Comparison of ENCODE assay signal across 8 mouse cellular contexts in the genomic region with DNA sequence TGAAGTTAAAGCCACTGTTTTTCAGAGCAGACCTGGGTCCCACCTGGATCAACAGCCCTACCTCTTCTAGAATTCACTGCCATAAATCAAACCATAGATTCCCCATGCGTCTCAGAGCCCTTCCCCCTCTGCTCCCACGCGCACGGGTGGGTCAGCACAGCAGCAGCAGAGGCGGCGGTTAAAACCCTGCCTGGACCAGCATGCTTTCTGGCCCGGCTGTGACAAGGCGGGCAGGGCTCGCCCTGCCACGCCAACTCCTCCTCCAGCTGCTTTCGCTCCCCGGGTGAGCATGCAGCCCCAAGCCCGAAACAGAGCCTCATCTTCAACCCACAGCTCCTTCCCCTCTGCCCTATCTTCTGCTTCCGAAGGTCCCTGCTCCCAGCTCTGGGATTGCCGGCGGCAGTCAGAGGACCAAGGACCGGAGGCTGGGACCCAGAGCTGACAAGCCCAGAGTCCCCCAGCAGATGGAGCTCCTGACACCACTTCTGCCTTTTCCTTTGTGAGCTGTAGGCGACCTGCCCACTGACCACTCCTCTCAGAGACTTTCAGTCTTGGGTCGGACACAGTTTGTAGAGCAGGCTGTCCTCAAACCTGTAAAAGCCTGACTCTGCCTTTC. TPM values are rescaled to one million over a fixed set of nuclear protein-coding genes. Genes with fewer than 3 reads are reported as not detected.
DNase-seq lines count a peak whose midpoint lies in the region; ATAC-seq and TF ChIP-seq lines count a peak whose summit lies in the region.

No protein-coding gene starts in this region.

- H3K27ac ChIP-seq in brown adipose tissue, adult 24 weeks (replicated peaks; ENCODE audit: low read depth, low read length), result no peak overlapping the region
- H3K27ac ChIP-seq in forebrain, embryonic 14.5 days (ENCODE audit: low read depth, low read length), result no peak overlapping the region
- H3K27ac ChIP-seq in layer of hippocampus, adult 2 months, result no peak overlapping the region
- H3K27ac ChIP-seq in lung, embryonic 15.5 days, result no peak overlapping the region

- H3K4me1 ChIP-seq in brown adipose tissue, adult 24 weeks (ENCODE audit: control insufficient read depth, insufficient read depth, insufficient read length, low read length), result no peaks in the 10 kb centered on the region
- no peaks in the 10 kb centered on the region for H3K4me1 ChIP-seq in forebrain, embryonic 14.5 days (ENCODE audit: control insufficient read depth, insufficient read depth, low read length)
- no peaks in the 10 kb centered on the region for H3K4me1 ChIP-seq in lung, embryonic 15.5 days

- no peaks in the 10 kb centered on the region for H3K27me3 ChIP-seq in forebrain, embryonic 14.5 days (replicated peaks; ENCODE audit: control insufficient read depth, insufficient read depth, low read length)
- H3K27me3 ChIP-seq in lung, embryonic 15.5 days, result no peaks in the 10 kb centered on the region

- H3K9me3 ChIP-seq in forebrain, embryonic 14.5 days (replicated peaks; ENCODE audit: control insufficient read depth, low read length), result no peaks in the 10 kb centered on the region
- no peaks in the 10 kb centered on the region for H3K9me3 ChIP-seq in lung, embryonic 15.5 days

- ATAC-seq in CD4-positive, CD25-positive, alpha-beta regulatory T cell, adult 4 months, result peak; percentile 28
- ATAC-seq in forebrain, embryonic 14.5 days, result peak; percentile 75
- ATAC-seq in lung, embryonic 15.5 days (ENCODE audit: borderline replicate concordance, extremely low read depth, low FRiP score, low TSS enrichment), result peak; percentile 9; the same call in 1 of the 2 replicates

- DNase-seq in forebrain, embryonic 14.5 days (ENCODE audit: low spot score), result peak; percentile 79
- peak; percentile 80 to 84 for DNase-seq in heart, postnatal 14 days
- DNase-seq in layer of hippocampus, adult 2 months (ENCODE audit: low spot score in 2 of 2), result peak; percentile 62 to 67
- peak; percentile 52 for DNase-seq in ovary, postnatal 10 days (ENCODE audit: low spot score)
- DNase-seq in urinary bladder, postnatal 25 days (ENCODE audit: low spot score), result peak; percentile 61

- H3K4me3 ChIP-seq in brown adipose tissue, adult 24 weeks (ENCODE audit: insufficient read depth, low read depth, low read length), result peak overlapping the region; percentile 38
- H3K4me3 ChIP-seq in forebrain, embryonic 14.5 days (ENCODE audit: low read depth, low read length), result peak overlapping the region; percentile 29
- H3K4me3 ChIP-seq in layer of hippocampus, adult 2 months, result peak overlapping the region; percentile 50
- H3K4me3 ChIP-seq in lung, embryonic 15.5 days, result peak overlapping the region; percentile 44

- WGBS in forebrain, embryonic 14.5 days, result under 1% methylated on average over 19 of the region's 19 CpGs
- WGBS in lung, embryonic 15.5 days, result 1% methylated on average over 19 of the region's 19 CpGs

- intact Hi-C loops in heart, postnatal 14 days (cut with DNase I), result loop anchor here (2.0 kb wide), 1 partner anchor 22 kb away; no protein-coding TSS in a partner anchor

- peak; percentile 94 for TF ChIP-seq CTCF in layer of hippocampus, adult 2 months (conservative IDR thresholded peaks at IDR 0.05)

- peak overlapping the region; percentile 56 for H3K9ac ChIP-seq in forebrain, embryonic 14.5 days (ENCODE audit: low read length)
- peak overlapping the region; percentile 49 for H3K9ac ChIP-seq in lung, embryonic 15.5 days

- peak overlapping the region; percentile 58 for H3K4me2 ChIP-seq in forebrain, embryonic 14.5 days (ENCODE audit: low read length)
- H3K4me2 ChIP-seq in lung, embryonic 15.5 days, result peak overlapping the region; percentile 79

- H3K36me3 ChIP-seq in forebrain, embryonic 14.5 days (ENCODE audit: control insufficient read depth, insufficient read depth, low read length), result no peaks in the 10 kb centered on the region
- H3K36me3 ChIP-seq in lung, embryonic 15.5 days, result no peaks in the 10 kb centered on the region

RNA-seq across cellular contexts. Expression of a gene that starts 8.3 kb away (rescaled TPM):
- 10 to 100 TPM; 21.4 to 30.9 TPM for polyA plus RNA-seq in CD4-positive, CD25-positive, alpha-beta regulatory T cell, adult 4 months (2017; shearing (Covaris generic))
- polyA plus RNA-seq in brown adipose tissue, adult 24 weeks (2012; ENCODE audit: insufficient read depth, insufficient read length, missing spikeins), result 3.6 and 4.8 TPM in 2 replicates
- 5.0 and 6.5 TPM in 2 replicates for polyA plus RNA-seq in forebrain, embryonic 14.5 days (2014; fragmentation: Nextera tagmentation; extraction: Ambion mirVana)
- total RNA-seq in heart, postnatal 14 days (2021), result 1 to 10 TPM; 2.0 to 3.4 TPM
- total RNA-seq in layer of hippocampus, adult 2 months (2021), result under 1 TPM in 1 of 2 experiments, not detected in 1; 0.39 TPM
- 18.5 and 23.1 TPM in 2 replicates for polyA plus RNA-seq in lung, embryonic 15.5 days (2015; fragmentation: Nextera tagmentation; extraction: Ambion mirVana)

RNA-seq across cellular contexts. Expression of a gene that starts 17.6 kb away (rescaled TPM):
- not detected for polyA plus RNA-seq in CD4-positive, CD25-positive, alpha-beta regulatory T cell, adult 4 months (2017; shearing (Covaris generic))
- polyA plus RNA-seq in brown adipose tissue, adult 24 weeks (2012; ENCODE audit: insufficient read depth, insufficient read length, missing spikeins), result not detected in 2 replicates
- polyA plus RNA-seq in forebrain, embryonic 14.5 days (2014; fragmentation: Nextera tagmentation; extraction: Ambion mirVana), result 0.42 and 1.7 TPM in 2 replicates
- total RNA-seq in heart, postnatal 14 days (2021), result under 1 TPM in 1 of 2 experiments, not detected in 1; 0.24 TPM
- not detected for total RNA-seq in layer of hippocampus, adult 2 months (2021)
- 8.0 and 10.7 TPM in 2 replicates for polyA plus RNA-seq in lung, embryonic 15.5 days (2015; fragmentation: Nextera tagmentation; extraction: Ambion mirVana)

RNA-seq across cellular contexts. Expression of a gene that starts 17.6 kb away (rescaled TPM):
- 10 to 100 TPM in 1 of 2 experiments, 1 to 10 TPM in 1; 5.6 to 12.4 TPM for polyA plus RNA-seq in CD4-positive, CD25-positive, alpha-beta regulatory T cell, adult 4 months (2017; shearing (Covaris generic))
- 0.95 TPM in 1 of 2 replicates, not detected in the other for polyA plus RNA-seq in brown adipose tissue, adult 24 weeks (2012; ENCODE audit: insufficient read depth, insufficient read length, missing spikeins)
- polyA plus RNA-seq in forebrain, embryonic 14.5 days (2014; fragmentation: Nextera tagmentation; extraction: Ambion mirVana), result 0.32 TPM in 1 of 2 replicates, not detected in the other
- total RNA-seq in heart, postnatal 14 days (2021), result not detected
- total RNA-seq in layer of hippocampus, adult 2 months (2021), result not detected
- polyA plus RNA-seq in lung, embryonic 15.5 days (2015; fragmentation: Nextera tagmentation; extraction: Ambion mirVana), result 0.89 and 1.3 TPM in 2 replicates

Comparison
In these comparisons a context has a peak if more than half of its experiments do, and no peak if none do; other contexts are left out.
1. ATAC-seq: peak in every context shown above with its lines; median percentile 75 in forebrain, embryonic 14.5 days; 28 in CD4-positive, CD25-positive, alpha-beta regulatory T cell, adult 4 months; 9 in lung, embryonic 15.5 days.